Mouse (Mus musculus) spleen, adult 2 months (tissue): ENCODE measurements around the gene Ncf4.

Experiments used
- CTCF ChIP-seq: fragments of 200-500 bp; IDR thresholded peaks from 2 replicates; pipeline ENCODE4 v1.5.1; 2011; ENCODE audit warnings: mild to moderate bottlenecking, inconsistent platforms; ENCODE audit not compliant: insufficient read depth, insufficient read length, insufficient replicate concordance; ENCODE audit errors: extremely low read depth
- POLR2A ChIP-seq: fragments of 200-500 bp; IDR thresholded peaks from 2 replicates; pipeline ENCODE4 v1.6.1; 2011; ENCODE audit warnings: low read depth, low read length, inconsistent platforms

GRCm38 (mm10) chr15:78205192-78205591, 39.4 kb upstream of the Ncf4 start:
- no peak for TF ChIP-seq CTCF
- no peak for TF ChIP-seq POLR2A
